Mouse (Mus musculus): ENCODE data around the gene Sppl2a. TPM values are rescaled to one million over a fixed set of nuclear protein-coding genes. Genes with fewer than 3 reads are reported as not detected.
"Not testable (repeated sequence)": the region's sequence is repeated elsewhere in the genome, so short reads cannot be mapped to it uniquely, and the experiment has no call there.

Sppl2a gene
- polyA plus RNA-seq (2017; shearing (Covaris generic)): 100 to 1,000 TPM in 1 of 3 experiments, 10 to 100 TPM in 2; 67.1 to 107 (median 73.4) TPM

GRCm38 (mm10) chr2:126932897-126933641 is at the start of gene Sppl2a:
TSS of gene Sppl2a (minus strand) at chr2:126933235.
- peak; percentile 99 for ATAC-seq

- no peak for ATAC-seq
Observed at GRCm38 (mm10) chr2:126977428-126977827, 44.4 kb upstream of the Sppl2a start.

GRCm38 (mm10) chr2:126961696-126962095 is 28.7 kb upstream of the Sppl2a start:
- ATAC-seq: no peak

GRCm38 (mm10) chr2:126955671-126956070 is 22.6 kb upstream of the Sppl2a start:
- ATAC-seq: no peak

- ATAC-seq: no peak
Observed at GRCm38 (mm10) chr2:126951085-126951484, 18.1 kb upstream of the Sppl2a start.

- ATAC-seq: no peak
Observed at GRCm38 (mm10) chr2:126950453-126950852, 17.4 kb upstream of the Sppl2a start.

GRCm38 (mm10) chr2:126949856-126950255 is 16.8 kb upstream of the Sppl2a start:
- no peak for ATAC-seq

- not testable (repeated sequence) for ATAC-seq
Observed at GRCm38 (mm10) chr2:126949297-126949696, 16.3 kb upstream of the Sppl2a start.

- no peak for ATAC-seq
Observed at GRCm38 (mm10) chr2:126948231-126948630, 15.2 kb upstream of the Sppl2a start.

GRCm38 (mm10) chr2:126947646-126948045 is 14.6 kb upstream of the Sppl2a start:
- no peak for ATAC-seq

GRCm38 (mm10) chr2:126943211-126943610 is 10.2 kb upstream of the Sppl2a start:
- ATAC-seq: no peak

- no peak for ATAC-seq
Observed at GRCm38 (mm10) chr2:126940314-126940866, 7.4 kb upstream of the Sppl2a start.

GRCm38 (mm10) chr2:126938069-126938468 is 5.0 kb upstream of the Sppl2a start:
- ATAC-seq: no peak

- ATAC-seq: no peak
Observed at GRCm38 (mm10) chr2:126933921-126934320, 886 bp upstream of the Sppl2a start.

GRCm38 (mm10) chr2:126932261-126932896 is 656 bp downstream of the Sppl2a start:
- ATAC-seq: no peak

- no peak for ATAC-seq
Observed at GRCm38 (mm10) chr2:126931784-126932183, 1.3 kb downstream of the Sppl2a start.

GRCm38 (mm10) chr2:126928681-126929080 is 4.4 kb downstream of the Sppl2a start:
- ATAC-seq: no peak

- ATAC-seq: peak; percentile 52
Observed at GRCm38 (mm10) chr2:126920358-126921060, 12.5 kb downstream of the Sppl2a start.

- no peak for ATAC-seq
Observed at GRCm38 (mm10) chr2:126916236-126916635, 16.8 kb downstream of the Sppl2a start.

GRCm38 (mm10) chr2:126914096-126914495 is 18.9 kb downstream of the Sppl2a start:
- no peak for ATAC-seq

GRCm38 (mm10) chr2:126904162-126904561 is 28.9 kb downstream of the Sppl2a start:
- no peak for ATAC-seq

GRCm38 (mm10) chr2:126897511-126897910 is 35.5 kb downstream of the Sppl2a start:
- no peak for ATAC-seq

- no peak for ATAC-seq
Observed at GRCm38 (mm10) chr2:126896941-126897340, 36.1 kb downstream of the Sppl2a start.
